Mouse (Mus musculus) midbrain, embryonic 14.5 days (tissue): ENCODE measurements around the gene Vmn2r56. TPM values are rescaled to one million over a fixed set of nuclear protein-coding genes. Genes with fewer than 3 reads are reported as not detected.
"Not testable (repeated sequence)": the region's sequence is repeated elsewhere in the genome, so short reads cannot be mapped to it uniquely, and the experiment has no call there.

Experiments used
- ATAC-seq: fragments of 200-750 bp; cut with Nextera tagmentation; 2 replicates; pipeline ENCODE4 v1.8.0; 2017; ENCODE audit warnings: moderate number of reproducible peaks, moderate library complexity; ENCODE audit not compliant: low FRiP score, low TSS enrichment
- DNase-seq: peaks from one replicate; pipeline ENCODE4 v3.0.0-alpha.2; 2015
- H3K27ac ChIP-seq: fragments of 300-500 bp; sonication (generic); replicated peaks from 2 replicates; pipeline ENCODE4 v1.5.1; 2014; ENCODE audit warnings: mild to moderate bottlenecking, low read depth, low read length, moderate library complexity
- H3K27me3 ChIP-seq: fragments of 300-500 bp; sonication (generic); 2 replicates; pipeline ENCODE4 v1.6.1; 2014; ENCODE audit warnings: low read length, control low read depth, mixed read lengths; ENCODE audit not compliant: control insufficient read depth, insufficient read depth
- H3K36me3 ChIP-seq: fragments of 300-500 bp; sonication (generic); 2 replicates; pipeline ENCODE4 v1.6.1; 2014; ENCODE audit warnings: low read length, control low read depth; ENCODE audit not compliant: control insufficient read depth, insufficient read depth
- H3K4me1 ChIP-seq: fragments of 300-500 bp; sonication (generic); 2 replicates; pipeline ENCODE4 v1.6.1; 2014; ENCODE audit warnings: mild to moderate bottlenecking, antibody characterized with exemption, low read length, control low read depth; ENCODE audit not compliant: control insufficient read depth, insufficient read depth
- H3K4me2 ChIP-seq: fragments of 300-500 bp; sonication (generic); 2 replicates; pipeline ENCODE4 v1.6.1; 2014; ENCODE audit warnings: mild to moderate bottlenecking, low read length, moderate library complexity
- H3K4me3 ChIP-seq: fragments of 300-500 bp; sonication (generic); replicated peaks from 2 replicates; pipeline ENCODE4 v1.5.1; 2014; ENCODE audit warnings: low read depth, low read length
- H3K9ac ChIP-seq: fragments of 300-500 bp; sonication (generic); replicated peaks from 2 replicates; pipeline ENCODE4 v1.6.1; 2014; ENCODE audit warnings: mild to moderate bottlenecking, low read length, moderate library complexity
- H3K9me3 ChIP-seq: fragments of 300-500 bp; sonication (generic); 2 replicates; pipeline ENCODE4 v1.6.1; 2016; ENCODE audit warnings: low read length, control low read depth, mixed read lengths; ENCODE audit not compliant: control insufficient read depth
- WGBS: fragments of 180-500 bp; shearing (Covaris S2); extraction: QIAGEN DNeasy Blood & Tissue Kit; methylation state at CpG from one replicate; pipeline ENCODE4 v1.1.7; 2014; 5-methylcytosine and 5-hydroxymethylcytosine counted together
- polyA plus RNA-seq: library from polyadenylated mRNA; unstranded; fragments of >200 nt; fragmentation: Nextera tagmentation; extraction: Ambion mirVana; gene quantifications from 2 replicates; pipeline ENCODE4 v1.2.1, GENCODE M21; 2014

The Vmn2r56 gene
- polyA plus RNA-seq, 1 experiment from 2014 or later: not detected

DNA sequence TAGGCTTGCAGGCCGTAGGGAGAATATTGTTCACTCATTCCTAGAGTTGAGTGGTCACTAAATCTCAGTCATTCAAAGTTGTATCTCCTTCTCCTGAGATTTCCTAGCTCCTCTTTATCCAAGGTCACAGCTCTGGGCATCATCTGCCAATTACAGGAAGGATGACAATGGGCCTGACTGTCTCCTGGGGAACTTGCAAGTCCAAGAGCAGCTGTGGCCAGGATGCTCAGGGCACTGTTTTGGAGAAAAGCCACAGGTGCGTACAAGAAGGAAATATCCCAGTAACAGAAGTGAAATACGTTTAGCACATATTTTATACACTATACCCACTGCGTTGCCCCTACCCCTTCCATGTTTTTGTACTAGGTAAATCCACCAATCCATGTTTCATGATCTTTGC, 94.6 kb downstream of the Vmn2r56 start, which contains the start of gene Vmn2r54:
TSS of gene Vmn2r54 (minus strand) at position 101 of the 400 bp plus-strand sequence.
- H3K9ac ChIP-seq, H3K4me2 ChIP-seq, H3K27me3 ChIP-seq, H3K36me3 ChIP-seq, H3K4me1 ChIP-seq, H3K9me3 ChIP-seq, H3K4me3 ChIP-seq, ATAC-seq, H3K27ac ChIP-seq, DNase-seq: not testable (repeated sequence)
- WGBS: 77% methylated on average over 3 of the region's 4 CpGs

Other genes with a start within 250 kb of the Vmn2r56 start
- not detected in 2 replicates for gene 2900092C05Rik, start 222.5 kb downstream of the Vmn2r56 start, polyA plus RNA-seq
- 0.01 TPM in 1 of 2 replicates, not detected in the other for gene Vmn2r53, start 126.2 kb downstream of the Vmn2r56 start, polyA plus RNA-seq
- gene Vmn2r54, start 94.7 kb downstream of the Vmn2r56 start, polyA plus RNA-seq: not detected in 2 replicates
- not detected in 2 replicates for gene Vmn2r55, start 50.0 kb downstream of the Vmn2r56 start, polyA plus RNA-seq
- 25.5 and 26.3 TPM in 2 replicates for gene Zscan18, start 68.6 kb upstream of the Vmn2r56 start, polyA plus RNA-seq
- 35.5 and 37.9 TPM in 2 replicates for gene Zfp329, start 83.9 kb upstream of the Vmn2r56 start, polyA plus RNA-seq
- 22.9 and 28.0 TPM in 2 replicates for gene Zfp110, start 99.8 kb upstream of the Vmn2r56 start, polyA plus RNA-seq
- 8.6 and 9.0 TPM in 2 replicates for gene Zfp128, start 146.2 kb upstream of the Vmn2r56 start, polyA plus RNA-seq
- gene Zscan22, start 162.8 kb upstream of the Vmn2r56 start, polyA plus RNA-seq: 9.9 and 13.0 TPM in 2 replicates
- 749 and 858 TPM in 2 replicates for gene Rps5, start 187.3 kb upstream of the Vmn2r56 start, polyA plus RNA-seq
- gene Rnf225, start 192.4 kb upstream of the Vmn2r56 start, polyA plus RNA-seq: 0.64 and 0.66 TPM in 2 replicates
- 12.0 and 14.4 TPM in 2 replicates for gene Zfp324, start 230.8 kb upstream of the Vmn2r56 start, polyA plus RNA-seq
- 8.7 and 8.9 TPM in 2 replicates for gene Zfp446, start 242.8 kb upstream of the Vmn2r56 start, polyA plus RNA-seq